Mouse (Mus musculus): ENCODE results near the gene H60b. TPM values are rescaled to one million over a fixed set of nuclear protein-coding genes. Genes with fewer than 3 reads are reported as not detected.
A peak's percentile ranks its signal among the peaks of the same experiment; 100 is the strongest.
"Not testable (repeated sequence)": the region's sequence is repeated elsewhere in the genome, so short reads cannot be mapped to it uniquely, and the experiment has no call there.

H60b gene
- 0.19 and 0.25 TPM in 2 replicates for polyA plus RNA-seq (2015; fragmentation: Nextera tagmentation; extraction: Ambion mirVana)

GRCm38 (mm10) chr10:22158310-22158999 lies at the start of gene H60b, which contains the start of gene Raet1e:
Gene H60b (plus strand): TSS chr10:22158586.
Gene Raet1e (plus strand): TSS chr10:22158569.
- H3K4me1 ChIP-seq (ENCODE audit: insufficient read depth, low read depth, low read length); H3K9me3 ChIP-seq (ENCODE audit: low read length); H3K36me3 ChIP-seq (ENCODE audit: insufficient read depth, low read length); H3K27ac ChIP-seq (ENCODE audit: low read length); H3K9ac ChIP-seq (replicated peaks; ENCODE audit: low read depth): not testable (repeated sequence)
- ATAC-seq = peak; percentile 95
- under 1% methylated on average over 47 of the region's 48 CpGs for WGBS
- DNase-seq (ENCODE audit: low spot score) = peak; percentile 89
- peak; percentile 57 for TF ChIP-seq CTCF (IDR thresholded peaks at IDR 0.05)
- Histone ChIP-seq H3K4me3 (ENCODE audit: low read depth, low read length) (peak within 1 kb of the TSS; percentile 25), H3K27me3 (replicated peaks; ENCODE audit: insufficient read depth, low read length) (peaks cover 27% of the 10 kb centered on the region), H3K4me2 (replicated peaks; ENCODE audit: low read depth, low read length) (peak within 1 kb of the TSS; percentile 55)

GRCm38 (mm10) chr10:22140665-22141280 lies 17.6 kb upstream of the H60b start:
- TF ChIP-seq EP300 (IDR thresholded peaks at IDR 0.05) = no peak
- peak; percentile 84 for TF ChIP-seq CTCF (IDR thresholded peaks at IDR 0.05)
- peak overlapping the region; percentile 52 for H3K4me2 ChIP-seq (replicated peaks; ENCODE audit: low read depth, low read length)
- peak; percentile 70 for ATAC-seq
- H3K9me3 ChIP-seq (ENCODE audit: low read length) = no peaks in the 10 kb centered on the region
- peak overlapping the region; percentile 25; the same call in 1 of the 2 replicates for H3K4me3 ChIP-seq (ENCODE audit: low read depth, low read length)
- no peak overlapping the region for H3K9ac ChIP-seq (replicated peaks; ENCODE audit: low read depth)
- no peak overlapping the region for H3K27ac ChIP-seq (ENCODE audit: low read length)
- WGBS = 4% methylated on average over 17 of the region's 19 CpGs
- no peaks in the 10 kb centered on the region for H3K36me3 ChIP-seq (ENCODE audit: insufficient read depth, low read length)
- H3K4me1 ChIP-seq (ENCODE audit: insufficient read depth, low read depth, low read length) = no peaks in the 10 kb centered on the region
- H3K27me3 ChIP-seq (replicated peaks; ENCODE audit: insufficient read depth, low read length) = no peaks in the 10 kb centered on the region
- peak; percentile 84 for DNase-seq (ENCODE audit: low spot score)

DNA sequence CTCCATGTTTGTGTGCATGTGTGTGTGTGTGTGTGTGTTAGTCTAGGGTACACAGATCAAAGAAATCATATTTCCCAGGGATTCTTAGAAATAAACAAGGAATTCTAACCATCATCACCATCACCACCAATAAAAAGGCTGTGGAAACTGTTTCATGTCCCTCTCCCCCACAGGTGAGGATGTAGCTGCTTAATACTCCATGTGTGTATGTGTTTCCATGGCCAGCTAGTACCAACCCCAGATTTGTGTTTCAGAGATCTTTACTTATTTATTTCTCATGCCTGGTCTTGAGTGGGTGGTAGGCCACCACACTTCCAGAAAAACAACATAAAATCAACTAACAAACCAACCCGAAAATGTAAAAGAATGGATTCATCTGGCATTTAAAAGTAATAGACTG lies 16.2 kb upstream of the H60b start:
- H3K9me3 ChIP-seq (ENCODE audit: low read length); H3K27me3 ChIP-seq (replicated peaks; ENCODE audit: insufficient read depth, low read length); H3K4me3 ChIP-seq (ENCODE audit: low read depth, low read length); H3K9ac ChIP-seq (replicated peaks; ENCODE audit: low read depth); H3K27ac ChIP-seq (ENCODE audit: low read length); ATAC-seq; H3K4me1 ChIP-seq (ENCODE audit: insufficient read depth, low read depth, low read length); H3K36me3 ChIP-seq (ENCODE audit: insufficient read depth, low read length); H3K4me2 ChIP-seq (replicated peaks; ENCODE audit: low read depth, low read length): not testable (repeated sequence)
- 82% methylated on average over 1 of the region's 1 CpGs for WGBS
- peak; percentile 66 for DNase-seq (ENCODE audit: low spot score)

DNA sequence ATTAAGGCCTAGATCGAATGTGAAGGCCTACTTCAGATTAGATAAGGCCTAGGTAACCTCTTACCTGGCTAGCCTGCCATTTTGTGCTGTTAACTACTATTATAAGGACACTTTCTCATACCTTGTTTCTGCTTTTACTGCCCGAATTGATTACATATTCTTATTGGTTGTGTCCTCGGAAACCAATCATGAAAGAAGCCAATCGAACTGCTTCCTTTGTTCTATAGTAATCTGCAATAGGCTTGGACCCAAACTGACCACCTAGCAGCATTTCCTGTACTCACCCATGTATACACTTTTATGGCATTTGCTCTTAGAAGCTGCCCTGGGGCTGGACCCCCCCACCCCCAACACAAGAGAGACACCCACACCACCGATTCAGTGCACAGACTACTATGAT lies 15.5 kb upstream of the H60b start:
- Histone ChIP-seq H3K4me2 (replicated peaks; ENCODE audit: low read depth, low read length) (no peak overlapping the region), H3K36me3 (ENCODE audit: insufficient read depth, low read length) (no peaks in the 10 kb centered on the region), H3K27ac (ENCODE audit: low read length) (no peak overlapping the region), H3K27me3 (replicated peaks; ENCODE audit: insufficient read depth, low read length) (no peaks in the 10 kb centered on the region), H3K9ac (replicated peaks; ENCODE audit: low read depth) (no peak overlapping the region), H3K4me1 (ENCODE audit: insufficient read depth, low read depth, low read length) (no peaks in the 10 kb centered on the region), H3K4me3 (ENCODE audit: low read depth, low read length) (no peak overlapping the region), H3K9me3 (ENCODE audit: low read length) (no peaks in the 10 kb centered on the region)
- DNase-seq (ENCODE audit: low spot score) (no peak), ATAC-seq (no peak)
- TF ChIP-seq CTCF (IDR thresholded peaks at IDR 0.05) (no peak), EP300 (IDR thresholded peaks at IDR 0.05) (no peak)
- WGBS = 77% methylated on average over 5 of the region's 5 CpGs

DNA sequence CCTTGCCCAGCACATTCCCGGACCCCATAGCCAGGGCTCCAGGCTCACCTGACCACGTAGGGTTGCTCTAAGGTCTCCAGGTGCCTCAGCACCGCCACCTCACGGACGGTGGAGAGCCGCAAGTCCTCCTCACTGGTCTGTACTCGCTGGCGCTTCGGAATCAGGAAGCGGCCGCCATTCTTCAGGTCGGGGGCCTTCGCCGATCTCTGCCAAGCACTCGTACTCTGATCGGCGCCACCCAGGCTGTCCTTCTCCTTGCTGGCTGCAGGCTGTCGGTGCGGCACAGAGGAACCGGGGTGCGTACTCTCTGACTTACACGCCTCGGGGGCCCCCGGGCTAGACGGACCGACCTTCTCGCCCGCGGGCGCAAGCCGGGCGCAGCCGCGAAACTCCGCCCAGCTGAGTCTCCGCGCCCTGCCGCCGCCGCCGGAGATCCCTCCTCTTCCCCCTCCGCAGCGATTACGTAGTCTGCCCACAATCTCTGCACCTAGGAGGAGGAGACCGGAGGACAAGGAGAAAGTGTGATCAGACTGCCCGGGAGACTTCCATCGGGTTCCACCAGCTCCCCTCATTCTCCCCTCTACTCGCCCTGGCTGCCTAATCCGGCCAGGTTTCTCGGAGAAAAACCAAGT lies 9.8 kb upstream of the H60b start:
- Histone ChIP-seq H3K4me3 (ENCODE audit: low read depth, low read length) (peak overlapping the region; percentile 75), H3K4me2 (replicated peaks; ENCODE audit: low read depth, low read length) (peak overlapping the region; percentile 100), H3K27me3 (replicated peaks; ENCODE audit: insufficient read depth, low read length) (peaks cover 20% of the 10 kb centered on the region), H3K4me1 (ENCODE audit: insufficient read depth, low read depth, low read length) (peaks cover 4% of the 10 kb centered on the region), H3K27ac (ENCODE audit: low read length) (peak overlapping the region; percentile 75), H3K36me3 (ENCODE audit: insufficient read depth, low read length) (no peaks in the 10 kb centered on the region), H3K9me3 (ENCODE audit: low read length) (no peaks in the 10 kb centered on the region), H3K9ac (replicated peaks; ENCODE audit: low read depth) (peak overlapping the region; percentile 72)
- DNase-seq (ENCODE audit: low spot score) (peak; percentile 89), ATAC-seq (peak; percentile 95)
- WGBS = 2% methylated on average over 49 of the region's 50 CpGs
- peak; percentile 76 for TF ChIP-seq CTCF (IDR thresholded peaks at IDR 0.05)
- TF ChIP-seq EP300 (IDR thresholded peaks at IDR 0.05) = no peak

- peak; percentile 38 for DNase-seq (ENCODE audit: low spot score)
- peak; percentile 15 for ATAC-seq
- no peak for TF ChIP-seq CTCF (IDR thresholded peaks at IDR 0.05)
- TF ChIP-seq EP300 (IDR thresholded peaks at IDR 0.05) = no peak
- Histone ChIP-seq H3K27me3 (replicated peaks; ENCODE audit: insufficient read depth, low read length) (peaks cover 20% of the 10 kb centered on the region), H3K9me3 (ENCODE audit: low read length) (no peaks in the 10 kb centered on the region), H3K4me3 (ENCODE audit: low read depth, low read length) (peak within 1 kb of the TSS; percentile 75), H3K4me2 (replicated peaks; ENCODE audit: low read depth, low read length) (peak within 1 kb of the TSS; percentile 100), H3K27ac (ENCODE audit: low read length) (peak within 1 kb of the TSS; percentile 75), H3K4me1 (ENCODE audit: insufficient read depth, low read depth, low read length) (peaks cover 4% of the 10 kb centered on the region), H3K36me3 (ENCODE audit: insufficient read depth, low read length) (no peaks in the 10 kb centered on the region), H3K9ac (replicated peaks; ENCODE audit: low read depth) (peak within 1 kb of the TSS; percentile 72)
- under 1% methylated on average over 37 of the region's 37 CpGs for WGBS
These were observed 9.2 kb upstream of the H60b start, which contains the start of gene E030030I06Rik for GRCm38 (mm10) chr10:22149073-22149690. Gene E030030I06Rik (minus strand): TSS chr10:22149270.
